Mouse (Mus musculus): ENCODE measurements at regions not wholly inside any gene's neighbourhood (a gene's known extent, or its start where the extent isn't known, plus 50 kb on each side); places are given as distances from the start of the nearest gene placed in this dataset.

DNA sequence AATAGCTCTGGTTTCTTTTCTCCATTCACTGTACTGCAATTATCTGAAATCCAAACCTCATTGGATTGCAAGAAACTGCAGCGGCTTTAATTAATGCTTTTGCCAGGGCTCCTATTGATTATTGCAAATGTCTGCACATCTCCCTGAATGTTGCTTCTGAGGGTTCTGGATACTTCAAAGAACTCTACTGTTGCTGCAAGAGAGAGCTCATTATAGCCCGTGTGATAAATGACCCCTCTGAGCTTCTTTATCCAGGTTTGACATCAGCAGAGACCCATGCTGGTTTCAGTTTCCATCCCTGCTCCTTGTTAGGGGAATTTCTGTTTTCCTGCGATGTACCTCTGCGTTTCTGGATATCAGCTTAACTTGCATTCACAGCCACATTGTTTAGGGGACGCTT, 78.4 kb upstream of the Nav3 start:
- no peak for DNase-seq

DNA sequence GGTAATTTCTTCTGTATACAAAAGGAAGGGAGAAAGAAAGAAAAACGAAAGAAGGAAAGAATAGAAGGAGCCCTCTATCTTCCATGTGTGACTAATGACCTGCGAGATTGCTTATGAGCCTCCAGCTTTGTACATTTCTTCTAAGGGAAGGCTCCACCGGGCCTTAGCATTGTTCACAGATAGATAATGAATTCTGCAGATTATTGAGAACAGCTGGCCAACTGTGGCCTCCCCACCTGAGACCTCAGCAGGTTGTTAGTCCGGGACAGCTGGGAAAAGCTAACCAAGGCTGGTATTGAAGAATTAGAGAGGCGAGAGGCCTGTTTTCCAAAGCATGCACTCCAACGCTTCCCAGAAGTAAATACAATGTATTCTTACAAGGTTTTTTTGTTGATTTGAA, 86.7 kb upstream of the Nav3 start:
- DNase-seq: no peak

DNA sequence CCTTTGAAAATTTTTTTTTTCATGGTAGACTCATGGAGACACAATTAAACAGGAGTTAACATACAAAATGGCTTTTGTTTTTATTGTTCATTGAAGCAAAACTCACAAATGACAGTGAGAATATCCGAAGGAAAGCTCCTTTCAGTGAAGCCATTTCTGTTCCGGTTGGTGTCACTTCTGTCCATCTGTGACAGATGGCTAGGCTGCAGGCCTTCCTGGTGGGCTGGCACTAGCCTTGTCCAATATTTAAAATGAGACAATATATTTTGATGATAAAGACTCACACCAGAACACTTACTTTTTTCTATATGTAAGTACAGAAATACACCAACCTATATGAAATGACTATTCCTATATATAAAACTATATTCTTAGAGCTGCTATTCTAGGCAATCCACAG, 92.4 kb upstream of the Nav3 start:
- no peak for DNase-seq

DNA sequence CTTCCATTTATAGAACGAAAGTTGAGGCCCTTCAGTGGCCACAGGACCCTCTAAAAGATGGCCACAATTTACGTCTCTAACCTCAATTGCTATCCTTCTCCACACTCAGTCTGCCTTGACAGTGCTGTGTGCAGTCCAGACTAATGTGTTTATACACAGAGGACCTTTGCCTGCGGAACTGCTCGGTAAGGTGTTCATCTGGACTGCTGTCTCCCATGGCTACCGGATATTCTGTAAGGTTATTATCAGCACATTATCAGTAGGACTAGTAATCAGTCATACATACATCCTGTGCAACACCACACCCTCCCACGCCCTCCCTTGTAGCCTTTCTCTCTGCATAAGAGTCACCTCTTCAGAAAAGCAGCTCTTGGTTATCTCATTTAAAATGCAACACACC, 98.0 kb upstream of the Nav3 start:
- DNase-seq: no peak

DNA sequence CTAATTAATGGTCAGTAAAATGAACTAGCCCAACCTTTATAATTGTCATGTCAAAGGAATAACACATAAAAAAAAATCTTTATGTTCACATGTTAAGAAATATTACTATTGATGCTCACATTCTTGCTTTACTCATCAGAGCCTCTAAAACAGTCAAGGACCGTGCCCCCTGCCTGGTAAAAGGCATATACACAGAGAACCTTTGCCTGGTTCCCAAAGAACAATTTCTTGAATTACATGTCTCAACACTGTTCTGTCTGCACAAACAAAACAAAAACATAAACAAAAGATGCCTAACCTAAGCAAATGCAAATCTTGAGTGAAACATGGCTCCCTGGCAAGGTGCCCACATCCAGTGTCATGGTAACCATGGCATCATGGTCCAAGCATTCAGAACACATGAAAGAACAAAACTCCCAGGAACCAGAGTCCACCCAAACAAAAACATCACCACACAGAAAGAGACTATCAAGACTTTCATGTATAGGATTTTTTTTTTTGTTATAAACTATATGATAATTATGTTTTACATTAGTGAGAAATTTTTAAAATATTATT, 100.4 kb upstream of the Nav3 start:
- no peak for DNase-seq

DNA sequence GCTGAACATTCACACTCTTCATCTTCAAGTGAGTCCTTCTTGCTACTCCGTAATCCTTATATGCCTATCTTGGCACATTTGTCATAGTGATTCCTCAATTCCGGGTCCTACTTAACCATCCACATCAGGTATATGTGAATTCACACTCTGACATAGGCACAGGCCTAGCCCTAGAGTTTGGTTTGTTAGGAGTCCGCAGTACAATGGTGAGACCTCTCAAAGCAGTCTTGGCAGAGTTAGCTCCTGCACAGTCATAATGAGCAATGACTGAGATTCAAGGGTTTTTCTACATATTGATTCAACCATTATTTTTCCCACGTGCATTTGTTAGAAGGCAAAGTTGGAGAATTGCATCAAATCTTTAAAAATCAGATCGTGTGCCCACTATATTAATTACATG, 107.1 kb upstream of the Nav3 start:
- no peak for DNase-seq

DNA sequence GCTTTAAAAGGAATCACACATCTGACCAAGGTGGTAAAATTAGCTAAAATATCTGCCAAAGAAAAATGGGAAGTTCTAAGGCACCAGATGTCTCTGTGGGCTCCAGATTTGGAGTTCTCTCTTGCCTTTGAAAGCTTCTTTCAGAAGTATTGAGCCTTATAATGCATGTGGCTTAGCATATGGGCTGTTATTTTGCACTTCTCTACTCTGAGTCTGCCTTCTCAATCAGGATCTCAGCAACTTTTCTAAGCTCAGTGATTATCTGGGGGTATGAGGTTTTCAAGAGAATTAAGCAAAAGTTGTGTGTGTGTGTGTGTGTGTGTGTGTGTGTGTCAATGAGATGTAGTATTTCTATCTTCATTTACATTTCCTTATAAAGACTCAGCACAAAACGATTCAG, 107.6 kb upstream of the Nav3 start:
- DNase-seq: no peak

DNA sequence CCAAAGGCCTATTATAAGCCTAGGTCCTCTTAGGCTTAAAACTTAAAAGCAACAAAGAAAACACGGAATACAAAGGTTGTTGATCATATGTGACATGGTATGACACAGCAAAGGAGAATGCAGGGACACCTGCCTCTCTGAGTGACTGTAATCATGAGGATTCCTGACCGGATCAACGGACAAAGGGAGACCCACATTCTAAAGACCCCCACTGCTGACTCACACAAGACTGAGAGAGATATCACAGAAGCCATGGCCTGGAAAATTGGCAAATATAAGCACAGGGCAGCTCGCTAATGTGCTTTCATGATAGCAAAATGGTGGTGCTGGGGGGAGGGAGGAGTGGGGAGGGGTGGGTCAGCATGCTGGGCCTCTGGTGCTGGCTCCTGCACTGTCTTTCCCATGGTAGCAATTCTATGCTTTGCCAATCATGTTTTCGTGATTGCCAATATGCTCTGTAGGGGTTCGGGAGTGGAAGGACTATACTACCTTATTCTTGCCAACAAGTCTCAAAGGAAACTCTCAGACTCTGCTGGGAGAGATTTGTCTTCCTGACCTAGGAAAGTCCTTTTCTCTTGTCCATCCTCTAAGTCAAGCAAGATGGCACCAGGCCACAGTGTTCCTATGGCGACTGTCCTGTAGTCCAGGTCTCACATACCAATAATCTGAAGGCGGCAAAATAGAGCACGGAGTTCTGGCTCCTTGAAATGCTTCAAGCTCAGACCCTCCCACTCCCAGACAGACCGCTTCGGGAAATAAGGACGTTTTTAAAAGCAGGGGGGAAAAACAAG, 110.5 kb upstream of the Nav3 start:
- no peak for DNase-seq

DNA sequence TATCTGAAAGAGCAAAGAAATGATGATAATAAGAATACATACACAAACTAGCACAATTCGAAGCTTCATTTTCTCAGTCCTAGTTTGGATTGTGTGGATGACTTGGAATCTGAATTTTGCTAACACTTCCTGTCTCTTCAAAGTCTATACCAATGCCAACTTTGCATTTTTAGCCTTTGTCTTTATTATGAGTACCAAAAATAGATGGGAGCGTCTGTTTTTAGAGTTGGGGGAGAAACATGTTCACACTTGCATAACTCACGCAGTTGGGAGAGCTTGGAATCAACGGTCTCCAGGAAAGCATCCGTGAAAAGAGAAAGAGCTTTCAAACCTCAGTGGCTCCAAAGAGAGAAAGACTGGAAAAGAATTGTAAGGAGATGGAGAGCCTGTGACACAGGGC, 114.5 kb upstream of the Nav3 start:
- no peak for DNase-seq

DNA sequence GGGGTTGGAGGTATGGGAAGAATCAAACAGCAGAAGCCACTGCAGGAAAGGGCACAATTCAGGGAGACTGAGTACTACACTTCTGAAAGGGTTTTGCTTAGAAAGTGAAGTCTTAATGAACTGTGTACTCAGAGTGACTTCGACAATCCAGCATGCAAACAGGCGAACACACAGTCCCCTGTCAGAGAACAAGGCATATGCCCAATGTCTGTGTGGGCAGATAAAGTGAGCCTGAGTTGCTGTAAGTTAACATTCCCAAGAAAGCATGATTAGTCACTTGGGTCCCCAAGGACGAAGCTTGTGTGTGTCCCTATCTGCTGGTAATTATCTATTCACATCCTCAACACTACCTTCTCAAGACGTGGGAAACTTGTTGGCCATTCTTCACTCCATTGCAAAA, 115.2 kb upstream of the Nav3 start:
- no peak for DNase-seq

DNA sequence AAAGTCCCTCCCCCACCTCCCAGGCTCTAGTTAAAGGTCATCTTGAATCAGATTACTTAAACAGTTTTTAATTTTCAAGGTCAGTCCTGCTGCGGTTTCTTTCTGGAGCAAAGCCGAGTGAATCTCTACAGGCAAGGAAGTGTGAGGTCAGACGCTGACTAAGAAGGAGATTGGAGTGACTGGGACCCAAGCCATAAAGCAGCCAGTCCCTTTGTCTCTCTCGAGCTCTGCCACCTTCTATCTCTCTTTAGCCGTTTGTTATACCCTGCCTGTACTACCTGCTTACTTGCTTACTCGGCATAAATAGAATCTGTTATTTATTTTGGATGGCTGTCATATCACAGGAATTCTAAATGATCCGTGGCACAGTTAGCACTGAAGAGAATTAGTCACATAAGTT, 117.5 kb upstream of the Nav3 start:
- no peak for DNase-seq

DNA sequence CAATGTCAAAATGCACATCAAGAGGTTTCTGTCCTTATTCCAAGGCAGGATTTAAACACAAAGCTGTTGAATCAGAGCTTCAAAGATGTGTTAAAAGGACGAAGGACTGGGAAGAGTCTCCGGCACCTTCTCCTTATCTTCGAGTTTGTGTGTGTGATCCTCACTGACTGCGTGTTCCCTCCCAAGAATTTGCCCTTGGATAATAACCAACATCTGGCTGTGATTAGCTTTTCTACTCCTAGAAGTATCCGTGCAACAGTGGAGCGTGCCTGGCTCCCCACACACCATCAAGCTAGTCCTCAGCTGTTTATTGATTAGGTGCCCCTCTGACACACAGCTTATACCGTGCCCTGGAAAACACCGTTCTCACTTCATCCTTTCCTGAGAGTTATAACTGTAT, 130.0 kb upstream of the Nav3 start:
- DNase-seq: peak in 1 of 2 experiments; percentile 25

DNA sequence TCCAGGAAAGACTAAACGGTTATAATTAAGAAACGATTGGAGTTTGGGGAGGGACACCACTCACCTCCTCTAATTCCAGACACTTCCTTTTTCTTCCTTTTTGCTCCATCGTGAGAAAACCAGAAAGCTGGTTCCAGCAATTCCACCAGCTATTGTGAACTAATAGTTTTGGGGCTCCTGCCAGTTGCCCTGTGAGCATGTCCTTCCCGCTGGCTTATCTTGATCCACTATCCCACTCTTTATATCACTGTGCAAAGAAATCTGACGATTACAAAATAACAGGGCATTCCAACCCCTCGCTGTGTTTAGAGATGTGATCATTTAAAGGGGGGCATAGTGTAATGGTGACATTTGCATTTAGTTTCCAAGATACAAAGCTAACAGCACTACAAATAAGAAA, 130.5 kb upstream of the Nav3 start:
- DNase-seq: no peak

DNA sequence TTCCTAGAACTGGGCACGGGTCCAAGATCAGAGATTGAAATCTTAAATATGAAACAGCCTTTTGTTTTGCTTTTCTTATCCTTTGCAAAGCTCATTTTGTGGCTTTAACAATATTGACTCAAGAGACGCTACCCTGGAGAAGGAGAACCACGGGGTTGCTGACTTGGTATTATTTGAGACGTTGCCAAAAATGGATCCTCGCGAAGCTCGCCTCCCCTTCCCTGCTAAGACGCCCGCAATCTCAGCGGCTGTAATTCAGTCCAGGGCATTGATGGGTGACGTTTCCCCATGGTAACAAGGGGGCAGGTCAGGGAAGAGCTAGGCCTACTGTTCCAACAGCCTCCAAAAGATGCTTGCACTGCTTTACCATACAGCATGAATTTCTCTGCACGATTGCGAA, 131.5 kb upstream of the Nav3 start:
- DNase-seq: no peak

DNA sequence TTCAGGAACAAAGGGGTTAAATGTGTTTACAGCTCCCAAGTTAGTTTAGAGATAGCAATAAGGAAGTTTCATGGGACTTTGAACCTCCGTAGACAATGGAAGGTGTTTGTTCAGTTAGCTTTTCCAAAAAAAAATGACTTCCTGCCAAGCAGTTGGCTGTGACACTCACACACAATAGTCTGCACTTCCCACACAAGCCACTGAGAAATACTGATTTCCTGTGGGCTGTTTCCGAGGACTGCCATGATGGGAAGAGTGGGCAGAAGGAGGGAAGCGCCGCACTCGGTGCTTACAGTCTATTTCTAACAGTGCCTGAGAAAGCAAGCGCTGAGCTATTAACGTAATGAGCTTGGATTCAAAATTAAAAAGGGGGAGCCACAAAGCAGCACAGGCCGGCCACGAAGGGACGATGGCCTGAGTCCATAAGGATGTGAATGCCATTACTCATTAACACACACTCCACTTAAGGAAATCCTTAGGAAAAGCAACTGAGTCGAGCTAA, 144.4 kb upstream of the Nav3 start:
- DNase-seq: peak; percentile 16 to 51

DNA sequence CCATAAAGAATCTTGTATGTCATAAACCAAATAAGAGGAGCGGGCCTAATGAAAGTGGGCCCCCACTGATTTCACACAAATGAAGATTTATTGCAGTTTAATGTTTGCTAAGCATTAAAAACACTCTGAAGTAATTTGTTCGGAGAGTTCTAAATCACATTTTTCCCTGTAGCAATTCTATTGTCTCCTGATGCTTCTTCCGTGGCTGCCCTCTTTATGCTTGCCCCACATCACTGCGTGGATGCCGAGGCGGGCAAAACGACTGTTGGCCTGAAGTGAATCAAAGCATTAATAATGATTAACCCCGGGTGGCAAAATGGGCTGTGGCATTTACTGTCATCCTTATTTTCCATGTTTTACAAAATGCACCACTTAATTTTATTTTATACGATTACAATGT, 134.9 kb upstream of the E2f7 start:
- DNase-seq: no peak

DNA sequence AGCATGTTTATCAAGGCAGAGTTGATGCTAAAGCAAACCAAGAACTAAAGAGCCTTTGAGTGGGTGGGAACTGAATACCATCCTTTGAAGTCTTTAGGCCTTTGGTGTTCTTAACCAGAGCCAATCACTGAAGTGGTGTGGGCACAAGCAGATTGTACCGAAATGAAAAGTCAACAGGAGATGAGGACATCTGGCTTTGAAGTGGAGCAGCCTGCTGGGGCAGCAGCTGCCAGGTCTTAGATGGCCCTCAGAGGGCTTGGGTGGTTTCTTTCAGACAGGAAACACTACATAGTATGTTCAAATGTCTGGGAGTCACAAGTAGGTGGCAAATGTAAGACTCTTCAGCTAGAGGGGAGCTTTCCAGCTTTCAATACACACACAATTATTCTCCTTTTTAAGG, 128.2 kb upstream of the E2f7 start:
- peak in 1 of 2 experiments; percentile 24 for DNase-seq

DNA sequence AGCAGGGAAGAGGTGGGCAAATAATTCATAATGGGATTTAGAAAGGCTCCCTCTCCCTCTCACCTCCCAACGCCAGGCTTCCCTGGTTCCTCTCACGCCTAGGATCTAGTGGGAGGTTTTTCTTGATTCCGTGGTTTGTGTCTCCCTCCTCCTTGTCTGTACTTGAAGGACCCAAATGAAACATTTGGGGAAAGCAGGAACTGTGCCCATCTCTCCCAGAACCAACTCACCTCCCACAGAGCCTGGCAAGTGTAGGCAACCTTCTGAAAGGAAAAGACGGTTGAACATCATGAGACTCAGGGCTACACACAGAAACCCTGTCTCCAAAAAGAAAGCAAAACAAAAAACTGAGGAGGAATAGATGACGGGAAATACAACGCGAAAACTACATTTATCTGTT, 126.0 kb upstream of the E2f7 start:
- DNase-seq: no peak

DNA sequence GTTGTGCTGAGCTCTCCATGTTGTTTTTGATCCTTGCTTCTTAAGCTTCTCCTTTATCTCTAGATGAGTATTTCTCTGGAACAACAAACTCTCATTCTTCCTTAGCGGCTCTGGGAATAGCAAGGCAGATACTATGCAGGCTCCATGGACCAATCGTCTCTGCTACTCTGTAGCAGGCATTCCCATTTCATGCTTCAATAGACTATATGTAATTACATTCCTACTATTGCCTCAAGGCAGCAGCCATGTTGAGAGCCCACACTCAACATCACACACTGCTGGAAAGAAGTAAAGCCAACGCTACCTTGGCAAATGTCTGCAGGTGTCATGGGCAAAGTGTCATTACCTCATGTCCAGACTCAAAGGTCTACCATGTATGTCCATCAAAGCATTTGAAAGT, 119.6 kb upstream of the E2f7 start:
- no peak for DNase-seq

DNA sequence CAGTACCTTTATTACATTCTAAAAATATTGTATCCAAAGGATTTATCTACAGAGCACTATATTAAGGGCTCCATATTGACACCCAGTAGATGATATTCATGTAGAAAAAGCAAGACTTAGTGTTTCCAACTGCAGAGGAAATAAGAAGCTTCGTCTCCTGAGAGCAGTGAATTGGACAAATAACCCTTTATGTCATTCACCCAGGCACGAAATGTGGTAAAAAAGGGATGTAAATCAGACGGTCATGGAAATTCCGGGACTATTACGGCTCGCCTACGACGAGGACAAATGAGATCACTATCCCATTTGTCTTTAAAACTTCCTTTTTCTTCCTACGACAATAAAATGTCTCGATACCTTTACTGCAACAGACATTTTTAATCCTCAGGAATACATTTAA, 104.8 kb upstream of the E2f7 start:
- no peak for DNase-seq

DNA sequence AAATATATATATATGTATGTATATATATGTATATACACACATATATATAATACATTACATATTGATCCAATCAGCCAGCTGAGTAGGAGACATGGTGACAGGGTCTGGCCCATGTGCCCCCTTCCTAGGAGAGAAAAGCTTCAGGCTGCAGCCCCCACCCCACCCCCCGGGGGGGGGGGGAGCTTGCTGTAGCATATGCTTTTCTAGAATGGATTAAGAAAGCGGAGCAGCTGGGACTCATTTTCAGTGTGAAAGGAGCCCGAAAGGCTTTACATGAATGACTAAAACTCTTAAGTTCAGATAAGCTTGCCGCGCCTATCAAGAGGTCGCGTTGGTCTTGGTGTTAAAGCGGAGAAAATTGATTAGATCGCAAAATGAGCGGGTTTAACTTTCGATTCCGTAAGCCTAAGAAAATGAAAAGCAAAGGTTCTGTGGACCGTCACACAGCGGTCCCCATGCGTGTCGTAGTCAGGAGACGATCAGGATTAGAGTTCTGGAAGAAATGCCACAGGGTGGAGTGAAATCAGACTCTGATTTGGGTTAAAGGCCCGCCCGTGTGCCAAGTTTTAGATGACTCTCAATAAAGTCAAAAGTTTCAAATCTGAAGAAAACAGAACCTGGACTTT, 103.1 kb upstream of the E2f7 start:
- DNase-seq: no peak

DNA sequence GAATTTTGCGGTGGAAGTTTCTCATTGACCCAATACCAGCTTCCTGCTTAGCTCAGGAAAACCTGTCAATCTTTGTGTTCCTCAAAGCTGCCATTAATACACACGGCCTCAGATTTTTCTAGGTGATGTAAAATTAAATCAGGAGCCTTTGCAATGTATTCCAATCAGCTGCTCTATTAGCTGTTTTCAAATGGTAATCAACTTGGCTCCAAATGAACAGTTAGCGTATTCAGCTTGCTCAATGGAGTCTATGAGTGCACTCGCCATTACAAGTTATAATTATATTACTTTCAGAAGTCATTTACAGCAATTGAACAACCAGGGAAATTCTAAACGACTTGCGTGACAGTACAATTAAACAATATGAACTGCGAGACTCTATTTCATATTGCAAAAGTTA, 97.6 kb upstream of the E2f7 start:
- DNase-seq: no peak

DNA sequence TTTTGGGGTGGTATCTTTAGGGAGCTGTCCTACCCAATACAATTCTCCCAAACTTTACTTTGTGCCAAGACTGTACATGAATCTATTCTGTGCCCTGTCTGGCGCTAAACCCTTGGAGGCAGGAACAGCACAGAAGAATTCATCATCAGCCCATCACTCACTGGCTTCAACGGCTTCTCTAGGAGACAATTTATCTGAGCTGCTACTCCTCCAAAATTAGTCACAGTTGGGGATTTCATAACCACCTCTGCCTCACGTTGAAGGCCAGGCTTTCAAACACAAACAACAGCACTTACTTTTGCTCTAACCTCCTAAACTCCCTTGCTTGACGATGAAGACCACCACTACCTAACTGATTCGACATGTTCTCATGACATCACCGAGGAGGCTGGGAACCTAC, 95.1 kb upstream of the E2f7 start:
- no peak for DNase-seq

DNA sequence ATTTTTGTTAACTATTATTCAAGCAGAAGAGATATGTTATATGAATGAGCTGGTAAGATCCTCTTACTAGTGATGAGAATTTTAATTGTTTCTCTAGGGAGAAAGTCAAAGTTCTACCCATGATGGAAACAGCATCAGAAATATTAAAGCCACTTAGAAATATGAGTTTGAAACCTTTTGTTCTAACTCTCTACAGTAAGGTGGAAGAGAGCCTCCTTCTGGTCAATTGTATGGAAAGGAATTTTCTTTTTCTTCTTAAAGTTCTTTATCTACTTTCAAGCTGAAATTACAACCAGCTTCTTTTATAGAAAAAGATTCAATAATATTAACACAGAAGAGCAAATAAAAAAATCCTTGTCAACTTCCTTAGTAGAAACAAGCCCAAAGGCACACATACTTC, 94.4 kb upstream of the E2f7 start:
- no peak for DNase-seq

DNA sequence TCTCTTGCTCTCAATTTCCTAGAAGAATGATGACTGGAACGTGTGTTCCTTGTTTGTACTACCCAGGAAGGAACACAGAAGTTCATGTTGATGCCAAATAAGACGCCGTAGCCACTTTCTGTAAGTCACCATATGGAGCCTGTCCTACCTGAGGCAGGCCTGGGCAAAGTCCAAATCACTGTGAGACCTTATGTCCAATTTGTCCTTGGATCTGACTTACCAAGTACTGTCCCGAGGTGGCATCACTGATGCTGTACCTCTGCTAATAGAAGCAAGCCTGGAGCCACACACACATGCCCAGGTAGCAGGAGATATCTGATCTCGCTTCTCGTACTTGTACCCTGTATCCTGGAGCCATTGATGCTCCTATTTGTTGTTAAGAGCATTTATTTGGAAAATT, 91.2 kb upstream of the E2f7 start:
- DNase-seq: no peak

Measured in lung, postnatal 4 days (tissue).